Mouse (Mus musculus) stomach, embryonic 15.5 days (tissue): ENCODE measurements around the gene Lrrc29. TPM values are rescaled to one million over a fixed set of nuclear protein-coding genes. Genes with fewer than 3 reads are reported as not detected.

ENCODE experiments used
- ATAC-seq: fragments of 200-750 bp; cut with Nextera tagmentation; 2 replicates; pipeline ENCODE4 v1.8.0; 2017; ENCODE audit warnings: low read depth, moderate number of reproducible peaks, moderate TSS enrichment; ENCODE audit not compliant: insufficient read depth, low FRiP score
- H3K27ac ChIP-seq: fragments of 300-500 bp; sonication (generic); 2 replicates; pipeline ENCODE4 v1.5.1; 2015; ENCODE audit warnings: mild to moderate bottlenecking, inconsistent platforms
- H3K27me3 ChIP-seq: fragments of 300-500 bp; sonication (generic); replicated peaks from 2 replicates; pipeline ENCODE4 v1.6.1; 2015; ENCODE audit warnings: inconsistent platforms
- H3K36me3 ChIP-seq: fragments of 300-500 bp; sonication (generic); 2 replicates; pipeline ENCODE4 v1.6.1; 2015; ENCODE audit warnings: inconsistent platforms
- H3K4me1 ChIP-seq: fragments of 300-500 bp; sonication (generic); 2 replicates; pipeline ENCODE4 v1.6.1; 2015; ENCODE audit warnings: inconsistent platforms
- H3K4me2 ChIP-seq: fragments of 300-500 bp; sonication (generic); 2 replicates; pipeline ENCODE4 v1.6.1; 2015; ENCODE audit warnings: mild to moderate bottlenecking, inconsistent platforms
- H3K4me3 ChIP-seq: fragments of 300-500 bp; sonication (generic); replicated peaks from 2 replicates; pipeline ENCODE4 v1.5.1; 2015; ENCODE audit warnings: inconsistent platforms
- H3K9ac ChIP-seq: fragments of 300-500 bp; sonication (generic); 2 replicates; pipeline ENCODE4 v1.6.1; 2015; ENCODE audit warnings: inconsistent platforms
- H3K9me3 ChIP-seq: fragments of 300-500 bp; sonication (generic); 2 replicates; pipeline ENCODE4 v1.6.1; 2016; ENCODE audit warnings: inconsistent platforms
- WGBS: fragments of 180-500 bp; shearing (Covaris S2); methylation state at CpG from one replicate; pipeline ENCODE4 v1.1.7; 2015; 5-methylcytosine and 5-hydroxymethylcytosine counted together
- polyA plus RNA-seq: library from polyadenylated mRNA; unstranded; fragments of >200 nt; fragmentation: Nextera tagmentation; extraction: Ambion mirVana; gene quantifications from 2 replicates; pipeline ENCODE4 v1.2.1, GENCODE M21; 2015

The Lrrc29 gene
- polyA plus RNA-seq, 1 experiment from 2014 or later, result 2.3 TPM

DNA sequence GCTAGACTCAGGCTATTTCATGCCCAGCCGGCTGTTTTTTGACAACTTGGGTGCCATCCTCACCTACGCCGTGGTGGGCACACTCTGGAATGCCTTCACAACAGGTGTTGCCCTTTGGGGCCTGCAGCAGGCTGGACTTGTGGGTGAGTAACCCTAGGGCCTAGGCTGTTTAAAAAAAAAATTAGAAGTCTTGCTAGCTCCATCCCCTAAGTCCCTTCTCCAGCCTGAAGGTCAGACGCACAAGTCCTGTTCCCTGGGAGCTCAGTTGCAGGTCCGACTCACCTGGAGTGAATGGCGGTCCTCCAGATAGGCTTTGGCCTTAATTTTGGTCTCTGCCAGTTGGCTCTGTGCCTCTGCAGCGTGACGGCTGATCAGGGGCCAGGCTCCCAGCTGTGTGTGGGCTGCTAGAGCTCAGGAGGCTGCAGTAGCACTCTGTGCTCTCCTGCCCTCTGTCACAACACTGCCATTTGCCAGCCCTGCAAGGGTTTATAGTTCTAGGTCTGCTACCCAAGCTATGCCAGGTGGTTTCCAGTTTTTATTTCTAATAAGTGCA, 27.6 kb upstream of the Lrrc29 start:
- Histone ChIP-seq H3K4me2 (no peak overlapping the region), H3K4me1 (0 out of 2 replicates have a peak, but pooled peaks cover 4% of the 10 kb centered on the region), H3K27me3 (0 out of 2 replicates have a peak, but pooled peaks cover 5% of the 10 kb centered on the region), H3K36me3 (no peaks in the 10 kb centered on the region), H3K9me3 (no peaks in the 10 kb centered on the region), H3K4me3 (no peak overlapping the region), H3K27ac (no peak overlapping the region), H3K9ac (no peak overlapping the region)
- 78% methylated on average over 8 of the region's 8 CpGs for WGBS
- no peak for ATAC-seq

- Histone ChIP-seq H3K9me3 (no peaks in the 10 kb centered on the region), H3K4me1 (peaks cover 21% of the 10 kb centered on the region), H3K4me2 (peak overlapping the region; percentile 96; the same call in 1 of the 2 replicates), H3K4me3 (0 out of 2 replicates have a peak overlapping the region, but pooled peaks have one; percentile 77), H3K9ac (no peak overlapping the region), H3K27ac (no peak overlapping the region), H3K27me3 (0 out of 2 replicates have a peak, but pooled peaks cover 5% of the 10 kb centered on the region), H3K36me3 (no peaks in the 10 kb centered on the region)
- ATAC-seq, result no peak
- 47% methylated on average over 7 of the region's 7 CpGs for WGBS
Observed at GRCm38 (mm10) chr8:105350186-105350585, 24.1 kb upstream of the Lrrc29 start.

GRCm38 (mm10) chr8:105349096-105349771, 23.2 kb upstream of the Lrrc29 start:
- Histone ChIP-seq H3K4me1 (peaks cover 31% of the 10 kb centered on the region), H3K27ac (peak overlapping the region; percentile 52; the same call in 1 of the 2 replicates), H3K4me2 (peak overlapping the region; percentile 96), H3K9me3 (no peaks in the 10 kb centered on the region), H3K4me3 (peak overlapping the region; percentile 77), H3K9ac (peak overlapping the region; percentile 51; the same call in 1 of the 2 replicates), H3K36me3 (no peaks in the 10 kb centered on the region), H3K27me3 (0 out of 2 replicates have a peak, but pooled peaks cover 5% of the 10 kb centered on the region)
- under 1% methylated on average over 43 of the region's 48 CpGs for WGBS
- no peak for ATAC-seq

- WGBS, result under 1% methylated on average over 34 of the region's 34 CpGs
Observed at GRCm38 (mm10) chr8:105348450-105349095, 22.5 kb upstream of the Lrrc29 start, which contains the start of gene Slc9a5. Gene Slc9a5, plus strand, starts transcription at chr8:105348843.

GRCm38 (mm10) chr8:105347428-105348221, 21.5 kb upstream of the Lrrc29 start, which contains the start of gene Fhod1:
Gene Fhod1, minus strand, starts transcription at chr8:105347953.
- peak within 1 kb of the TSS; percentile 52 for H3K9ac ChIP-seq
- ATAC-seq, result peak; percentile 88
- H3K4me1 ChIP-seq, result peaks cover 39% of the 10 kb centered on the region

More at GRCm38 (mm10) chr8:105348450-105349095, 22.5 kb upstream of the Lrrc29 start, which contains the start of gene Slc9a5:
- ATAC-seq, result no peak
- Histone ChIP-seq H3K4me1 (peaks cover 34% of the 10 kb centered on the region), H3K27ac (peak within 1 kb of the TSS; percentile 88), H3K4me2 (peak within 1 kb of the TSS; percentile 96), H3K9ac (peak within 1 kb of the TSS; percentile 52), H3K4me3 (peak within 1 kb of the TSS; percentile 77), H3K9me3 (no peaks in the 10 kb centered on the region), H3K36me3 (no peaks in the 10 kb centered on the region), H3K27me3 (0 out of 2 replicates have a peak, but pooled peaks cover 5% of the 10 kb centered on the region)

GRCm38 (mm10) chr8:105346611-105347427, 20.7 kb upstream of the Lrrc29 start:
- Histone ChIP-seq H3K36me3 (no peaks in the 10 kb centered on the region), H3K4me3 (peak overlapping the region; percentile 77), H3K4me1 (peaks cover 42% of the 10 kb centered on the region), H3K4me2 (peak overlapping the region; percentile 96), H3K9me3 (no peaks in the 10 kb centered on the region), H3K9ac (peak overlapping the region; percentile 52), H3K27me3 (0 out of 2 replicates have a peak, but pooled peaks cover 5% of the 10 kb centered on the region), H3K27ac (peak overlapping the region; percentile 88)
- WGBS, result 2% methylated on average over 34 of the region's 34 CpGs
- peak; percentile 25; the same call in 1 of the 2 replicates for ATAC-seq

More at GRCm38 (mm10) chr8:105347428-105348221, 21.5 kb upstream of the Lrrc29 start, which contains the start of gene Fhod1:
- peak within 1 kb of the TSS; percentile 88 for H3K27ac ChIP-seq
- H3K36me3 ChIP-seq, result no peaks in the 10 kb centered on the region
- H3K4me2 ChIP-seq, result peak within 1 kb of the TSS; percentile 96
- H3K4me3 ChIP-seq, result peak within 1 kb of the TSS; percentile 77
- 0 out of 2 replicates have a peak, but pooled peaks cover 5% of the 10 kb centered on the region for H3K27me3 ChIP-seq
- no peaks in the 10 kb centered on the region for H3K9me3 ChIP-seq
- under 1% methylated on average over 53 of the region's 53 CpGs for WGBS

DNA sequence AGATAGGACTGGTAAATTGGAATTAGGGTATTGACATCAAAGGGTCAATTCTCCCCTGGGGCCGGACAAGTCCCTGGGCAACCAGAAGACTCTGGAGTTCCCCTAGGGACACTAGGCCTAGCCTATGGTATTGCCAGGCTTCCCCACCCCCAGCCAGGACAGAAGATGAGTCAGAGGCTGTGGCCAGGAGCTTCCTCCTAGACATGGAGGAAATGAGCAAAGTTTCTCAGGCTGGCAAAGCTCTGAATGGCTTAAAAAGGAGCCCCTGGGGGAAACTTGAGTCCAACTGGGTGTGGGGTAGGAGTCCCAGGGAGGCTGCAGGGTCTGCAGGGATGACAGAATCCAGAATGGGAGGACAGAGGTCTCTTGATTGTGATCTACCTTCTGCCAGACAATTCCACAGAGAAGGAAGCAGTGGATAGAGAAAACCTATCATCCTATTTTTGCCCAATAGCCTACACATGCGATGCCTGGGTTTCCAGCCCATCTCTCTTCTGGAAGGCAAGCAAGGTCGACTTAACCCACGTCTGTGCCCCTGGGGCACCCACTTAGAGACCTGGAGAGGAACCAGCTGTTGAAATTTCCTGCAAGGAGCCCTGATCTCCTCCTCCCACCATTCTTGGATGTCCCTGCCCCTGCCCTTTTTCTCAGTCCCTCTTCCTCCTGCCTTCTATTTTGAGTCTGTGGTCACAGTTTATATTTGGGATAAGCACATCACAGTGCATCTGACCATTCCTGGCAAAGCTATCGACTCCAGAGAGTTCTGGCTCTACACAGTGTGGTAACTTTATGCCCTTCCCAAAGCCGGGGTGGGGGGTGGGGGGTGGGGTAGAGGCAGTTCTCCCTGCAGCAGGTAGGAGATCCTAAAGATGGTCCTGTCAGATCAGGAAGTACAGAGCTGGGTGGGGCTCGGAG, 19.2 kb upstream of the Lrrc29 start:
- no peak overlapping the region for H3K4me3 ChIP-seq
- WGBS, result 33% methylated on average over 7 of the region's 7 CpGs
- H3K4me1 ChIP-seq, result peaks cover 52% of the 10 kb centered on the region
- no peak for ATAC-seq
- no peaks in the 10 kb centered on the region for H3K9me3 ChIP-seq
- H3K4me2 ChIP-seq, result peak overlapping the region; percentile 96
- H3K27ac ChIP-seq, result peak overlapping the region; percentile 88
- no peak overlapping the region for H3K9ac ChIP-seq
- no peaks in the 10 kb centered on the region for H3K36me3 ChIP-seq
- H3K27me3 ChIP-seq, result 0 out of 2 replicates have a peak, but pooled peaks cover 5% of the 10 kb centered on the region

DNA sequence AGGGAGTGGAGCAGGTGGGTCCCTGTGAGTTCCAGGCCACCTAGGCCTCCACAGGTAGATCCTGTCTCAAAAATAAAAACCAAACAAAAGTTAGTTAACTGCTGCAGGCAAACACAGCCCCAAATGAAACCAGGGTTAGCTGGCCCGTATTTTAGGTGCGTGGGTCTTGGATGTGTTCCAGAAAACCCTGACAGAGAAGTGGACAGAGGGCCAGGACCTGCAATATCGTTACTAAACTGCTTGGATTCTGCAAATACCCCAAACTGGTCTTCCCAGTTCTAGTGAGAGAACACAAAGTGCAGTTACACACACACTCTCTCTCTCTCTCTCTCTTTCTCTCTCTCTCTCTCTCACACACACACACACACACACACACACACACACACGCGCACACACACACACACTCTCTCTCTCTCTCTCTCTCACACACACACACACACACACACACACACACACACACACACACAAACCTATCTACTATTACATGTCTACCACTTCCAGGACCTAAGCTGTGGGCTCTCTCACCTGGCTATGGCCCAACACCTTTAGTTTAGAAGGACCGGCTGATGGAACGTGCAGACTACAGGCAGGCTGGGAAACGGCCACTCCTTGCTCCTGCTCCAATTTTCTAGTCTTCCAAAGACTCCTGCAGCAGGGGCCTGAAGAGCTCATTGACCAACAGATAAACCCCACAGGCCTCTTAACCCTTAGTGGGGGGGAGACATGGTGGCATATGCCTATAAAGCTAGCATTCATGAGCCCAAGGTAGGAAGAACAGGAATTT, 17.9 kb upstream of the Lrrc29 start:
- H3K27ac ChIP-seq, result peak overlapping the region; percentile 61
- peak overlapping the region; percentile 3; the same call in 1 of the 2 replicates for H3K4me2 ChIP-seq
- no peak for ATAC-seq
- 50% methylated on average over 8 of the region's 8 CpGs for WGBS
- H3K4me1 ChIP-seq, result peaks cover 55% of the 10 kb centered on the region
- H3K4me3 ChIP-seq, result no peak overlapping the region
- H3K36me3 ChIP-seq, result no peaks in the 10 kb centered on the region
- H3K9ac ChIP-seq, result no peak overlapping the region
- no peaks in the 10 kb centered on the region for H3K9me3 ChIP-seq
- H3K27me3 ChIP-seq, result no peaks in the 10 kb centered on the region

DNA sequence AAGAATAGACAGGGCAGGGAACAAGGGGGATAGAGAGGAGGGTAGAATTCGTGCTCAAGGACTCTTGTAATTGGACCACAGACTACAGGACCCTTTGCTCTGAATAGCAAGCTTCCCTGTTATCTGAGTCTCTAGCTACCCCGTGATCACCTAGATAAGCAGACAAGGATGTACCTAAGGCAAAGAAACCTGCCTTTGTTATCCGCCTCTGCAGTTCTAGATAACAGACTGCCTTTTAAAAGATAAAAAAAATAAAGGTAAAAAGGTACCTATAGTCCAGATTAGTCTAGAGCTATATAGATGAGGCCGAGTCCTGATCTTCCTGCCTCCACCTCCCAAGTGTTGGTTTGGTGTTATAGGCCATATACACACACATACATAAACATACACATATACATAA, 16.7 kb upstream of the Lrrc29 start:
- no peak overlapping the region for H3K4me2 ChIP-seq
- no peak overlapping the region for H3K4me3 ChIP-seq
- no peaks in the 10 kb centered on the region for H3K9me3 ChIP-seq
- 0 out of 2 replicates have a peak, but pooled peaks cover 6% of the 10 kb centered on the region for H3K36me3 ChIP-seq
- H3K27ac ChIP-seq, result peak overlapping the region; percentile 61; the same call in 1 of the 2 replicates
- H3K27me3 ChIP-seq, result no peaks in the 10 kb centered on the region
- WGBS, result 57% methylated on average over 4 of the region's 4 CpGs
- peaks cover 59% of the 10 kb centered on the region for H3K4me1 ChIP-seq
- no peak overlapping the region for H3K9ac ChIP-seq
- no peak for ATAC-seq
